Mouse (Mus musculus): ENCODE measurements at regions not wholly inside any gene's neighbourhood (a gene's known extent, or its start where the extent isn't known, plus 50 kb on each side); places are given as distances from the start of the nearest gene placed in this dataset.

GRCm38 (mm10) chr13:19466722-19467384 lies 71.3 kb upstream of the Stard3nl start:
- H3K27ac ChIP-seq (ENCODE audit: insufficient read depth, low read length), result no peak overlapping the region
- DNase-seq, result no peak
- no peaks in the 10 kb centered on the region for H3K27me3 ChIP-seq (ENCODE audit: control insufficient read depth, insufficient read depth, low read length)
- H3K4me1 ChIP-seq (ENCODE audit: control insufficient read depth, insufficient read depth, low read length), result no peaks in the 10 kb centered on the region
- H3K4me3 ChIP-seq (replicated peaks; ENCODE audit: insufficient read depth, low read depth, low read length), result no peak overlapping the region
- 76% methylated on average over 5 of the region's 5 CpGs for WGBS
- no peak for TF ChIP-seq POLR2A (IDR thresholded peaks at IDR 0.05; ENCODE audit: borderline replicate concordance, insufficient read depth, low read length)
- no peak for TF ChIP-seq CTCF (IDR thresholded peaks at IDR 0.05; ENCODE audit: borderline replicate concordance, insufficient read depth, low read depth, low read length)

GRCm38 (mm10) chr13:19462966-19463365 lies 67.4 kb upstream of the Stard3nl start:
- Histone ChIP-seq H3K4me3 (replicated peaks; ENCODE audit: insufficient read depth, low read depth, low read length) (no peak overlapping the region), H3K4me1 (ENCODE audit: control insufficient read depth, insufficient read depth, low read length) (no peaks in the 10 kb centered on the region), H3K27ac (ENCODE audit: insufficient read depth, low read length) (no peak overlapping the region), H3K27me3 (ENCODE audit: control insufficient read depth, insufficient read depth, low read length) (no peaks in the 10 kb centered on the region)
- TF ChIP-seq POLR2A (IDR thresholded peaks at IDR 0.05; ENCODE audit: borderline replicate concordance, insufficient read depth, low read length), result no peak
- TF ChIP-seq CTCF (IDR thresholded peaks at IDR 0.05; ENCODE audit: borderline replicate concordance, insufficient read depth, low read depth, low read length), result 0 out of 2 replicates have a peak, but pooled peaks have one; percentile 16
- no peak for DNase-seq
- whole genome bisulfite sequencing, result 98% methylated on average over 2 of the region's 2 CpGs

DNA sequence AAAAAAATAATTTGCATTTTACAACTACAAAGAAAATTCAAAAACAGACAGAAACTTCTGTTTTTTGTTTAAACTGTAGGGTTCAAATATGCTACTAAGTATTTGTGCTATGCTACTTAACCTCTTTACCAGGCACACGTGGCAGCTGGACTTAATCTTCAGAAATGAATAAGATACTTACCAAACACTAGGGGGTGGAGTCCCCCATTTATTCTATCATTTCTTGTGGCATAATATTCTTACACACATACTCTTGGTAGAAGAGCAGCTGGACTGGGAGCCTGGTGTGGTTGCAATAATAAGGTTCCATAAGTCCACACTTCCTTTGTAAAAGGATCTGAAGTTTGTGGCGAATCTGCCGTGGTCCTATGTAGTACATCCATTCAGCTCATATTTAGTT lies 53.8 kb upstream of the Stard3nl start:
- H3K27ac ChIP-seq (ENCODE audit: insufficient read depth, low read length), result no peak overlapping the region
- DNase-seq, result no peak
- TF ChIP-seq CTCF (IDR thresholded peaks at IDR 0.05; ENCODE audit: borderline replicate concordance, insufficient read depth, low read depth, low read length) (no peak), POLR2A (IDR thresholded peaks at IDR 0.05; ENCODE audit: borderline replicate concordance, insufficient read depth, low read length) (no peak)
- no peak overlapping the region for H3K4me3 ChIP-seq (replicated peaks; ENCODE audit: insufficient read depth, low read depth, low read length)
- no peaks in the 10 kb centered on the region for H3K4me1 ChIP-seq (ENCODE audit: control insufficient read depth, insufficient read depth, low read length)
- no peaks in the 10 kb centered on the region for H3K27me3 ChIP-seq (ENCODE audit: control insufficient read depth, insufficient read depth, low read length)
- 71% methylated on average over 3 of the region's 3 CpGs for WGBS

All from cerebellum, adult 2 months (tissue).